Mouse (Mus musculus) midbrain, postnatal 0 days (tissue): Measurements from ENCODE around the gene Cib2. TPM values are rescaled to one million over a fixed set of nuclear protein-coding genes. Genes with fewer than 3 reads are reported as not detected.

Source experiments
- ATAC-seq: fragments of 200-750 bp; cut with Nextera tagmentation; 2 replicates; pipeline ENCODE4 v1.8.0; 2017; ENCODE audit warnings: moderate number of reproducible peaks, mild to moderate bottlenecking, moderate TSS enrichment, moderate library complexity; ENCODE audit not compliant: low FRiP score
- DNase-seq: peaks from one replicate; pipeline ENCODE4 v3.0.0-alpha.2; 2015; ENCODE audit warnings: low spot score
- H3K27ac ChIP-seq: fragments of 300-500 bp; sonication (generic); 2 replicates; pipeline ENCODE4 v1.5.1; 2014; ENCODE audit warnings: low read depth, mild to moderate bottlenecking, low read length, mixed read lengths
- H3K27me3 ChIP-seq: fragments of 300-500 bp; sonication (generic); 2 replicates; pipeline ENCODE4 v1.6.1; 2014; ENCODE audit warnings: low read length, control low read depth, mixed read lengths; ENCODE audit not compliant: insufficient read depth
- H3K36me3 ChIP-seq: fragments of 300-500 bp; sonication (generic); 2 replicates; pipeline ENCODE4 v1.6.1; 2014; ENCODE audit warnings: low read length, control low read depth, mixed read lengths; ENCODE audit not compliant: insufficient read depth
- H3K4me1 ChIP-seq: fragments of 300-500 bp; sonication (generic); 2 replicates; pipeline ENCODE4 v1.6.1; 2014; ENCODE audit warnings: mild to moderate bottlenecking, control low read depth, antibody characterized with exemption, low read length, mixed read lengths; ENCODE audit not compliant: insufficient read depth
- H3K4me2 ChIP-seq: fragments of 300-500 bp; sonication (generic); 2 replicates; pipeline ENCODE4 v1.6.1; 2014; ENCODE audit warnings: low read depth, mild to moderate bottlenecking, low read length, mixed read lengths; ENCODE audit not compliant: poor library complexity, severe bottlenecking
- H3K4me3 ChIP-seq: fragments of 300-500 bp; sonication (generic); 2 replicates; pipeline ENCODE4 v1.5.1; 2014; ENCODE audit warnings: low read depth, mild to moderate bottlenecking, low read length, moderate library complexity
- H3K9ac ChIP-seq: fragments of 300-500 bp; sonication (generic); replicated peaks from 2 replicates; pipeline ENCODE4 v1.6.1; 2014; ENCODE audit warnings: mild to moderate bottlenecking, low read length, moderate library complexity, mixed read lengths; ENCODE audit not compliant: poor library complexity, severe bottlenecking
- H3K9me3 ChIP-seq: fragments of 300-500 bp; sonication (generic); 2 replicates; pipeline ENCODE4 v1.6.1; 2016; ENCODE audit warnings: low read length, control low read depth
- CTCF ChIP-seq: IDR thresholded peaks from 2 replicates; pipeline ENCODE4 v1.5.1; 2016; ENCODE audit warnings: antibody characterized with exemption, mild to moderate bottlenecking
- WGBS: fragments of 180-500 bp; shearing (Covaris S2); extraction: QIAGEN DNeasy Blood & Tissue Kit; methylation state at CpG from one replicate; pipeline ENCODE4 v1.1.7; 2014; 5-methylcytosine and 5-hydroxymethylcytosine counted together
- polyA plus RNA-seq: library from polyadenylated mRNA; unstranded; fragments of >200 nt; fragmentation: Nextera tagmentation; extraction: Ambion mirVana; gene quantifications from 2 replicates; pipeline ENCODE4 v1.2.1, GENCODE M21; 2015
- total RNA-seq: library from RNA; depleted of rRNA; stranded (reverse); fragments of >200 nt; gene quantifications from 2 replicates; pipeline ENCODE4 v1.2.3, GENCODE M21; 2014; rRNA removed

Gene Cib2
- total and polyA plus RNA-seq, 2 experiments from 2014 or later: 62.7 to 84.3 TPM

- TF ChIP-seq CTCF: no peak
- DNase-seq (no peak), ATAC-seq (no peak)
- 76% methylated on average over 6 of the region's 6 CpGs for WGBS
- no peaks in the 10 kb centered on the region for H3K36me3 ChIP-seq
- peak overlapping the region; percentile 69 for H3K4me2 ChIP-seq
- peaks cover 8% of the 10 kb centered on the region; the same call in 1 of the 2 replicates for H3K4me1 ChIP-seq
- H3K9ac ChIP-seq: 0 out of 2 replicates have a peak overlapping the region, but pooled peaks have one; percentile 19
- no peaks in the 10 kb centered on the region for H3K9me3 ChIP-seq
- H3K27ac ChIP-seq: no peak overlapping the region
- no peaks in the 10 kb centered on the region for H3K27me3 ChIP-seq
- peak overlapping the region; percentile 82; the same call in 1 of the 2 replicates for H3K4me3 ChIP-seq
Observed at GRCm38 (mm10) chr9:54499291-54499690, 60.7 kb downstream of the Cib2 start.

Other genes starting within 250 kb of the Cib2 start
- gene Dmxl2, start 58.6 kb downstream of the Cib2 start, total RNA-seq: 132 and 158 TPM in 2 replicates
- 40.7 and 44.7 TPM in 2 replicates for gene Dmxl2, start 58.6 kb downstream of the Cib2 start, polyA plus RNA-seq
- 0.33 TPM in 1 of 2 replicates, not detected in the other for gene Sh2d7, start 21.2 kb downstream of the Cib2 start, total RNA-seq
- gene Sh2d7, start 21.2 kb downstream of the Cib2 start, polyA plus RNA-seq: 0.09 TPM in 1 of 2 replicates, not detected in the other
- 87.2 and 103 TPM in 2 replicates for gene Idh3a, start 26.1 kb upstream of the Cib2 start, total RNA-seq
- gene Idh3a, start 26.1 kb upstream of the Cib2 start, polyA plus RNA-seq: 184 and 191 TPM in 2 replicates
- 54.7 and 69.9 TPM in 2 replicates for gene Acsbg1, start 101.7 kb upstream of the Cib2 start, total RNA-seq
- gene Acsbg1, start 101.7 kb upstream of the Cib2 start, polyA plus RNA-seq: 42.8 and 49.7 TPM in 2 replicates
- 5.4 and 7.7 TPM in 2 replicates for gene Dnaja4, start 138.7 kb upstream of the Cib2 start, total RNA-seq
- gene Dnaja4, start 138.7 kb upstream of the Cib2 start, polyA plus RNA-seq: 6.7 and 8.0 TPM in 2 replicates
- 43.7 and 47.3 TPM in 2 replicates for gene Wdr61, start 174.3 kb upstream of the Cib2 start, total RNA-seq
- 83.9 and 86.3 TPM in 2 replicates for gene Wdr61, start 174.3 kb upstream of the Cib2 start, polyA plus RNA-seq
- 18.4 and 20.4 TPM in 2 replicates for gene Crabp1, start 204.5 kb upstream of the Cib2 start, total RNA-seq
- 26.3 and 33.1 TPM in 2 replicates for gene Crabp1, start 204.5 kb upstream of the Cib2 start, polyA plus RNA-seq